Mouse (Mus musculus) liver, embryonic 18 days (tissue): ENCODE results near the gene Ube2z. TPM values are rescaled to one million over a fixed set of nuclear protein-coding genes. Genes with fewer than 3 reads are reported as not detected.

Source experiments
- polyA plus RNA-seq: library from polyadenylated mRNA; depleted of rRNA; stranded (reverse); fragments of >200 nt; gene quantifications from 2 replicates; pipeline ENCODE4 v1.2.3, GENCODE M21; 2012; rRNA removed

The Ube2z gene
- 17.2 and 17.3 TPM in 2 replicates for polyA plus RNA-seq

GRCm38 (mm10) chr11:96065215-96065911 lies at the start of gene Ube2z:
Ube2z (minus strand) TSS chr11:96065388.

GRCm38 (mm10) chr11:96111751-96112150 lies 46.6 kb upstream of the Ube2z start, which contains the start of gene Calcoco2:
Calcoco2 (minus strand) TSS chr11:96111964.

GRCm38 (mm10) chr11:96075509-96076220 lies 10.5 kb upstream of the Ube2z start, which contains the start of gene Atp5g1:
Atp5g1 (minus strand) TSS chr11:96075670.

GRCm38 (mm10) chr11:96034596-96035052 lies 30.6 kb downstream of the Ube2z start, which contains the start of gene Snf8:
Snf8 (plus strand) TSS chr11:96034885.

GRCm38 (mm10) chr11:96005403-96006271 lies 59.6 kb downstream of the Ube2z start, which contains the start of gene Igf2bp1:
Igf2bp1 (minus strand) TSS chr11:96005940.

Other genes starting within 250 kb of the Ube2z start
- gene Phospho1, start 240.9 kb downstream of the Ube2z start, polyA plus RNA-seq: 9.2 and 10.6 TPM in 2 replicates
- gene Gngt2, start 228.2 kb downstream of the Ube2z start, polyA plus RNA-seq: 16.3 and 16.7 TPM in 2 replicates
- gene Abi3, start 222.9 kb downstream of the Ube2z start, polyA plus RNA-seq: 7.0 and 7.3 TPM in 2 replicates
- 0.07 and 0.09 TPM in 2 replicates for gene B4galnt2, start 150.5 kb downstream of the Ube2z start, polyA plus RNA-seq
- gene Igf2bp1, start 59.4 kb downstream of the Ube2z start, polyA plus RNA-seq: 1.3 and 1.6 TPM in 2 replicates
- 0.13 TPM in 1 of 2 replicates, not detected in the other for gene Gip, start 40.8 kb downstream of the Ube2z start, polyA plus RNA-seq
- 19.2 and 21.1 TPM in 2 replicates for gene Snf8, start 30.5 kb downstream of the Ube2z start, polyA plus RNA-seq
- 340 and 367 TPM in 2 replicates for gene Atp5g1, start 10.3 kb upstream of the Ube2z start, polyA plus RNA-seq
- not detected in 2 replicates for gene Calcoco2, start 46.6 kb upstream of the Ube2z start, polyA plus RNA-seq
- 0.02 TPM in 1 of 2 replicates, not detected in the other for gene Ttll6, start 68.4 kb upstream of the Ube2z start, polyA plus RNA-seq
- not detected in 2 replicates for gene Hoxb13, start 128.9 kb upstream of the Ube2z start, polyA plus RNA-seq
- not detected in 2 replicates for gene Hoxb9, start 206.1 kb upstream of the Ube2z start, polyA plus RNA-seq
- gene Hoxb8, start 216.5 kb upstream of the Ube2z start, polyA plus RNA-seq: 0.04 and 0.05 TPM in 2 replicates
- 0.07 and 0.16 TPM in 2 replicates for gene Hoxb7, start 221.2 kb upstream of the Ube2z start, polyA plus RNA-seq
- 0.01 and 0.08 TPM in 2 replicates for gene Hoxb6, start 227.1 kb upstream of the Ube2z start, polyA plus RNA-seq
- gene Hoxb5, start 237.9 kb upstream of the Ube2z start, polyA plus RNA-seq: 0.23 and 0.30 TPM in 2 replicates